Mouse (Mus musculus): ENCODE measurements around the gene Gm17604. TPM values are rescaled to one million over a fixed set of nuclear protein-coding genes. Genes with fewer than 3 reads are reported as not detected.

Gm17604 gene
- total RNA-seq (2014; rRNA removed; ENCODE audit: low replicate concordance) (not detected in 2 replicates), polyA plus RNA-seq (2015; fragmentation: Nextera tagmentation; extraction: Ambion mirVana) (not detected in 2 replicates)

- TF ChIP-seq CTCF (IDR thresholded peaks at IDR 0.05; ENCODE audit: low read depth) (no peak), EP300 (IDR thresholded peaks at IDR 0.05; ENCODE audit: low read depth) (no peak)
- DNase-seq (ENCODE audit: low spot score) (no peak), ATAC-seq (ENCODE audit: insufficient read depth, low read depth) (no peak)
- H3K4me3 ChIP-seq (ENCODE audit: low read depth, low read length): no peak within 1 kb of the TSS
- H3K27me3 ChIP-seq (ENCODE audit: control insufficient read depth, insufficient read depth, low read length): no peaks in the 10 kb centered on the region
- H3K9me3 ChIP-seq (replicated peaks; ENCODE audit: control insufficient read depth, low read length): no peaks in the 10 kb centered on the region
- H3K4me1 ChIP-seq (ENCODE audit: control insufficient read depth, insufficient read depth): no peaks in the 10 kb centered on the region
- no peak within 1 kb of the TSS for H3K9ac ChIP-seq (replicated peaks; ENCODE audit: low read depth, low read length)
- no peaks in the 10 kb centered on the region for H3K36me3 ChIP-seq (replicated peaks; ENCODE audit: control insufficient read depth, insufficient read depth, low read length)
- H3K4me2 ChIP-seq (ENCODE audit: low read depth, low read length): no peak within 1 kb of the TSS
- H3K27ac ChIP-seq (ENCODE audit: low read depth): no peak within 1 kb of the TSS
Measured at GRCm38 (mm10) chrX:165004779-165005324, at the start of gene Gm17604. Gm17604 (minus strand) TSS chrX:165004829.

- H3K9ac ChIP-seq (replicated peaks; ENCODE audit: low read depth, low read length): no peak overlapping the region
- no peak for TF ChIP-seq EP300 (IDR thresholded peaks at IDR 0.05; ENCODE audit: low read depth)
- no peak for TF ChIP-seq CTCF (IDR thresholded peaks at IDR 0.05; ENCODE audit: low read depth)
- 70% methylated on average over 1 of the region's 1 CpGs for WGBS
Measured at GRCm38 (mm10) chrX:165049929-165050328, 45.3 kb upstream of the Gm17604 start.

GRCm38 (mm10) chrX:165003141-165003540 lies 1.5 kb downstream of the Gm17604 start:
- 29% methylated on average over 4 of the region's 4 CpGs for WGBS
- no peaks in the 10 kb centered on the region for H3K4me1 ChIP-seq (ENCODE audit: control insufficient read depth, insufficient read depth)
- DNase-seq (ENCODE audit: low spot score): no peak

More at GRCm38 (mm10) chrX:165049929-165050328, 45.3 kb upstream of the Gm17604 start:
- no peaks in the 10 kb centered on the region for H3K9me3 ChIP-seq (replicated peaks; ENCODE audit: control insufficient read depth, low read length)
- no peak for DNase-seq (ENCODE audit: low spot score)
- no peak overlapping the region for H3K27ac ChIP-seq (ENCODE audit: low read depth)
- no peak overlapping the region for H3K4me3 ChIP-seq (ENCODE audit: low read depth, low read length)
- no peaks in the 10 kb centered on the region for H3K4me1 ChIP-seq (ENCODE audit: control insufficient read depth, insufficient read depth)
- no peaks in the 10 kb centered on the region for H3K36me3 ChIP-seq (replicated peaks; ENCODE audit: control insufficient read depth, insufficient read depth, low read length)
- ATAC-seq (ENCODE audit: insufficient read depth, low read depth): no peak
- H3K27me3 ChIP-seq (ENCODE audit: control insufficient read depth, insufficient read depth, low read length): no peaks in the 10 kb centered on the region
- no peak overlapping the region for H3K4me2 ChIP-seq (ENCODE audit: low read depth, low read length)

GRCm38 (mm10) chrX:164980193-164980775 lies 24.3 kb downstream of the Gm17604 start, which contains the start of the genes Mospd2 and Fancb:
Mospd2 (minus strand) TSS chrX:164980375.
Fancb (plus strand) TSS chrX:164980592.
- Histone ChIP-seq H3K4me1 (ENCODE audit: control insufficient read depth, insufficient read depth) (no peaks in the 10 kb centered on the region), H3K36me3 (replicated peaks; ENCODE audit: control insufficient read depth, insufficient read depth, low read length) (no peaks in the 10 kb centered on the region), H3K27ac (ENCODE audit: low read depth) (no peak within 1 kb of the TSS), H3K9ac (replicated peaks; ENCODE audit: low read depth, low read length) (peak within 1 kb of the TSS; percentile 46), H3K4me2 (ENCODE audit: low read depth, low read length) (peak within 1 kb of the TSS; percentile 63), H3K4me3 (ENCODE audit: low read depth, low read length) (peak within 1 kb of the TSS; percentile 55), H3K9me3 (replicated peaks; ENCODE audit: control insufficient read depth, low read length) (no peaks in the 10 kb centered on the region), H3K27me3 (ENCODE audit: control insufficient read depth, insufficient read depth, low read length) (no peaks in the 10 kb centered on the region)
- DNase-seq (ENCODE audit: low spot score) (peak; percentile 93), ATAC-seq (ENCODE audit: insufficient read depth, low read depth) (peak; percentile 100)
- no peak for TF ChIP-seq EP300 (IDR thresholded peaks at IDR 0.05; ENCODE audit: low read depth)
- TF ChIP-seq CTCF (IDR thresholded peaks at IDR 0.05; ENCODE audit: low read depth): no peak
- 12% methylated on average over 26 of the region's 26 CpGs for WGBS

More at GRCm38 (mm10) chrX:165003141-165003540, 1.5 kb downstream of the Gm17604 start:
- Histone ChIP-seq H3K9me3 (replicated peaks; ENCODE audit: control insufficient read depth, low read length) (no peaks in the 10 kb centered on the region), H3K4me3 (ENCODE audit: low read depth, low read length) (no peak overlapping the region), H3K36me3 (replicated peaks; ENCODE audit: control insufficient read depth, insufficient read depth, low read length) (no peaks in the 10 kb centered on the region), H3K4me2 (ENCODE audit: low read depth, low read length) (no peak overlapping the region), H3K27me3 (ENCODE audit: control insufficient read depth, insufficient read depth, low read length) (no peaks in the 10 kb centered on the region), H3K9ac (replicated peaks; ENCODE audit: low read depth, low read length) (no peak overlapping the region), H3K27ac (ENCODE audit: low read depth) (no peak overlapping the region)
- TF ChIP-seq CTCF (IDR thresholded peaks at IDR 0.05; ENCODE audit: low read depth) (no peak), EP300 (IDR thresholded peaks at IDR 0.05; ENCODE audit: low read depth) (no peak)
- no peak for ATAC-seq (ENCODE audit: insufficient read depth, low read depth)

GRCm38 (mm10) chrX:164978866-164979265 lies 25.8 kb downstream of the Gm17604 start:
- Histone ChIP-seq H3K9me3 (replicated peaks; ENCODE audit: control insufficient read depth, low read length) (no peaks in the 10 kb centered on the region), H3K27ac (ENCODE audit: low read depth) (no peak overlapping the region), H3K4me1 (ENCODE audit: control insufficient read depth, insufficient read depth) (no peaks in the 10 kb centered on the region), H3K4me3 (ENCODE audit: low read depth, low read length) (no peak overlapping the region), H3K36me3 (replicated peaks; ENCODE audit: control insufficient read depth, insufficient read depth, low read length) (no peaks in the 10 kb centered on the region), H3K9ac (replicated peaks; ENCODE audit: low read depth, low read length) (no peak overlapping the region), H3K4me2 (ENCODE audit: low read depth, low read length) (peak overlapping the region; percentile 18; the same call in 1 of the 2 replicates), H3K27me3 (ENCODE audit: control insufficient read depth, insufficient read depth, low read length) (no peaks in the 10 kb centered on the region)
- TF ChIP-seq CTCF (IDR thresholded peaks at IDR 0.05; ENCODE audit: low read depth) (no peak), EP300 (IDR thresholded peaks at IDR 0.05; ENCODE audit: low read depth) (no peak)
- 89% methylated on average over 2 of the region's 2 CpGs for WGBS
- DNase-seq (ENCODE audit: low spot score) (no peak), ATAC-seq (ENCODE audit: insufficient read depth, low read depth) (no peak)
